Mouse (Mus musculus): ENCODE results near the gene Sez6.

DNA sequence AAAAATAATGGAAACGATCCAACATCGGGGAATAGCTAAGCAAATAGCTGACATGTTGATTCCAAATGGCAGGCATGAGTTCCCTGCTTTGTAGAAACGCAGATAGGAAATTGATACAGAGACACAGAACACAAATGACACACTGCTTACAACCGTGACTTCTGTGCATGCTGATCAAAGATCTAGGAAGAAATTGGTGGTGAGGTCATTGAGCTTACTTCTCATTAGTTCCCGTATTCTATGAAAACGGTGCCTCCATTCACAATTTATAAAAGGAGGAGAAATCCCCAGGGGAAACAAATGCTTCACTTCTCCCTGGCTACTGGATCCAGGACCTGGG lies 34.1 kb upstream of the Sez6 start:
- no peak for TF ChIP-seq POLR2A (IDR thresholded peaks at IDR 0.05; ENCODE audit: borderline replicate concordance, insufficient read depth, low read length)
- TF ChIP-seq CTCF (IDR thresholded peaks at IDR 0.05; ENCODE audit: borderline replicate concordance, insufficient read depth, low read depth, low read length), result no peak
